Mouse (Mus musculus) layer of hippocampus, adult 9-11 months (tissue): ENCODE data around the gene Gm20518.

Experiments used
- DNase-seq: peaks from one replicate; pipeline ENCODE4 v3.0.0; 2022

Gene Gm20518

DNA sequence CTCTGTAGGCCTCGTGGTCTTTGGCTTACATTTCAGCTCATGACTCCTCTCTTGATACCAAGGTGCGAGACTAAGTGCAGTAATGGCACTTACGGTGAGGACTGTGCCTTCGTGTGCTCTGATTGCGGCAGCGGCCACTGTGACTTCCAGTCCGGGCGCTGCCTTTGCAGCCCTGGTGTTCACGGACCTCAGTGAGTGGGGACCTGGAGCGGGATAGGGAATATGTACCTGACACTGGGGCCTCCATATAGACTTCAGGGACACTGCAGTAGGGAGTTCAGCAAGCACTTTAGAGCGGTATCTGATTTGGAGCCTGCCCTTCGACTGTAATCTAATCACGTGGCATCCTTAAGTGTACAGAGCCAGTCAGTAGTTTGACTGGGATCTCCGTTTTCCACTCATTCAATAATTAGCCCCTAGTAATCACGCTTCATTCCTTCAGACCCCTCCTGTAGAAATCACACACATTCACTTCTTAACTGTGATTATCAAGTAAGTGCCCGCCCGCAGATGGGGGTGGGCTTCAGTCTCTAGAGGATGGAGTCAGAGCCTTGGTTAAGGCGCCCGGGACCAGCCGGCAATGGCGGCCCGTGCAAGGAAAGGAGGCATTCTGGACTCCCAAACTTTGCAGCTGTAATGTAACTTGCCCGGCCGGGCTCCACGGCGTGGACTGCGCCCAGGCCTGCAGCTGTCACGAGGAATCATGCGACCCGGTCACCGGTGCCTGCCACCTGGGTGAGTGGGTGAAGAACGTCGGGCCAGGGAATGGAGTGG is 87.6 kb downstream of the Gm20518 start:
- DNase-seq: no peak

- DNase-seq: peak; percentile 53
These were observed 88.4 kb downstream of the Gm20518 start for GRCm38 (mm10) chr16:17802839-17803674.

GRCm38 (mm10) chr16:17802456-17802838 is 89.0 kb downstream of the Gm20518 start:
- no peak for DNase-seq

- no peak for DNase-seq
These were observed 89.6 kb downstream of the Gm20518 start for GRCm38 (mm10) chr16:17801777-17802455.

- DNase-seq: no peak
These were observed 91.9 kb downstream of the Gm20518 start for GRCm38 (mm10) chr16:17799584-17799983.

DNA sequence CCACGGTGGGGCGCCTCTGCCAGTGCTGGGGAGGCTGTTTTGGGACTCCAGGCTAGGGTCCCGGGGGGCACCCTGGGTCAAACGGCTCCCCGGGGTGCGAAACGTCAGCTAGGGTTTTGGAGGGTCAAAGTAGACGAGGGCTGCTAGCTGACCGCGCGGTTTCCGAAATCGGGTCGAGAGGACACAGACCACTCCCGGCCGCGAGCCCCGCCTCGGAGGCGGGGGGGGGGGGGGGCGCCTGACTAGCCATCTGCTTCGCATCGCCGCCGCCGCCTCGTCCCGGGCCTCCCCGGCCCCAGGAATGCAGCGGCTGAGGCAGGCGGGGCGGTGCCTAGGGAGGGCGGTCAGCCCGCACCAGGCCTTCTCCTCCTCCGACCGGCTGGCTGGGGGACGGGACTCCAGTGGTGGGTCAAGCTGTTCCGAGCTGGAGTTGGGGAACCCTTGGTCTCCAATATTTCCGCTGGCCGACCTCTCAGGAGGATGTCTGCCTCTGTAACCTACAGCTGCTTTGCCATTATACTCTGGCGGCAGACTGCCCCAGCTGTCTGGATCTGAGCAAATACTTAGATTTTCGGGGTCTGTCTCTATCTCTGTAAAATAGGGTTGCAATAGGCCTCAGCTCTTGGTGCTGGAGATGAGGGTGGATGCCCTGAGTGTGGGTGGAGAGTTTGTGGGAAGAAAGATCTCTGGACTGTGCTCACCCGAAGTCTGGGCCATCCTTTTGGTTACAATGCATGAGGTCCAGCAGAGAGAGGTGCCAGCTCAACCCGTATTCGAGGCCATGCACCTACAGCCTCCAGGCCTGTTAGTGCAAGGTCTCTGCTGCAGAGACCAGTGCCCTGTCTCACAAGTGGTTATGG is 92.9 kb downstream of the Gm20518 start:
- DNase-seq: no peak

- DNase-seq: no peak
These were observed 93.6 kb downstream of the Gm20518 start for GRCm38 (mm10) chr16:17797812-17798311.

DNA sequence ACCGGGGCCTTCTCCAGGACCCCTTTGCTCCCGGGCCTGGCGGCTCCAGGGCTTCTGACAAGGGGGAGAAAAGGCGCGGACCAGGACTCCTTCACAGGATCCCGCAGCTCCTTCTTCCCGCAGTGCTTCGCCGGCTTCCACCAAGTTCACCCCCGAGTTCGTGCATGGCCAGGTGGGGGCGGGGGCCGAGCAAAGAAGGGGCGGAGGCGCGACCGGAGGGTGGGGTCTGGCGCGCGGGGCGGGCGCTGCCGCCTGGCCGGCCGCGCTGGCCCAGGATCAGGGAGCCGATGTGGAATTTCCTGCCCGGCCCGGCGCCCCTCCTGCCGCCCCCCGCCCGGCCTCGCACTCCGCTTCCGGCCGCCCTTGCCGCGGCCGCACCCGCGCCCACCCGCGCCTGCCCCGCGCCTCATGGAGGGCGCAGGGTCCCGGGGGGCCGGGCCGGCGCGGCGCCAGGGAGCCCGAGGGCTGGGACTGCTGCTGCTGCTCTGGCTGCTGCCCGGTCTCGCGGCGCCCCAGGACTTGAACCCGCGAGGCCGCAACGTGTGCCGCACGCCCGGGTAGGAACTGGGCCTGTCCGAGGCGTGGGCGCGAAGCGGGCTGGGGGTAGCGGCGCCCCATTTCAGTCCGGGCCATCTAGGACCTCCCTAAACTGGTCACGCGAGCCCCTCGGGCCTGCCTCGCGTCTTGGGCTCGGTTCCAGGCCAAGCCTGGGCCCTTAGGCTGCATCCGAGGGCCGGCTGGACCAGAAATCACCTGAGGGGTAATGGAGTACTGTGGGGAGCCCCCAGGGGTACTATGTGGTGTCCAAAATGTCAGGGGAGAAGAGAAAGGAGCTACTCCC is 94.3 kb downstream of the Gm20518 start, which contains the start of gene Scarf2:
Scarf2 (plus strand) TSS at position 312 of the 841 bp plus-strand sequence.
- DNase-seq: no peak

- no peak for DNase-seq
These were observed 95.0 kb downstream of the Gm20518 start for GRCm38 (mm10) chr16:17796519-17796918.

DNA sequence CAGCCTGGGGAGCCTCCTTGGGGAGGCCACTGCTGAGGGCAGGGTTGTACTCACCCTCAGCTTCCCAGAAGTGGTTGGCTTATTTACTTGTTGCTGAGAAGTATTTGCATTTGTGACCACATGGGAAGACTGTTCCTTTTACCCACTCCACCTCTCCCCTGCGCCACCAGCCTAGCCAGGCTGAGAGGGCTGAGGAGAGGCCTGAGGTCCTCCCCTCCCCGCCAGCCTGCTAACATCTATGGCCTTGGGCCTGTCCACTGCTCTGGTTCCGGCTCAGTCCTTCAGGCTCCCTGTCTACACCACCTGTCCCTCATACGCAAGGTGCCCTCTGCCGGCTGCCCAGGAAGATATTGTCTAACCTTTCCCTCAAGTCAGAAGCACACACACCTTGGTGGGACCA is 95.8 kb downstream of the Gm20518 start:
- no peak for DNase-seq

- peak; percentile 13 for DNase-seq
These were observed 97.4 kb downstream of the Gm20518 start for GRCm38 (mm10) chr16:17794047-17794446.

DNA sequence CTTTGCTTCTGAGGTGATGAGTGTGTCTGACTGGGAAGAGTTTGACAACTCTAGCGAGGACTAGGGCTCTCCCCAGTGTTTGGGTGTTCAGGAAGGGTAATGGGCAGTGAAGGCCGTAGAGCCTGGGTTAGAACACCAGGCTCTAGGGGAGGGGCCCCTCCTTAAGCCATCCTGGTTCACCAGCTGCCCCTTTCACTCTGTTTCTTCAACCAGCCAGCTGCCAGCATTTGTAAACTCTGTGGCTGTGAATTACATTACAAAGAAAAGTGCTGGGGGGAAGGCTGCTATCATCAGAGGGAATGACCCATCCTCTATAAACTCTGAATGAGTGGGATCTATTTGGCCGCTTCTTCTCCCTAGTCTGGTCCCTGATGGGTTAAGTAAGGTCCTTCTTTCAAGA is 98.7 kb downstream of the Gm20518 start:
- DNase-seq: no peak

DNA sequence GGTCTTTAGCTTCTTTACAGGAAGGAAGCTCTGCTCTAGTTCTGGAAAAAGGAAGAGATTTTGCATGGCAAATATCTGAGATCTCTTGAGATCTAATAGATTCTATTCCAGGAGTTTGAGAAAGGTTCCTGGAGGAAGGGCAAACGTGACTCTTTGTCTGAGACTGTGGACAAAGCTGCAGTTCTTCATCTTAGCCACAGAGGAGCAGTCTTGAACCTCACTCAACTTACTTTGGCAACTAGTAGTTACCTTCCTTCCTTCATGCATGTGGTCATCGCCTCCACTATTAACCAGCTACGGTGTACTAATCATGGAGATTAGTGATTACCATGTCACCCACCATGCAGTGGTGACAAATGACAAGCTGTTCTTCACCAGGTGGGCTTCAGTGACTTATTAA is 106.1 kb downstream of the Gm20518 start:
- no peak for DNase-seq
